Mouse (Mus musculus) T-cell, adult 2 months (primary cell): ENCODE measurements around the gene Rinl.

Source experiments
- DNase-seq: peaks from one replicate; pipeline ENCODE4 v3.0.0; 2022; ENCODE audit warnings: low spot score

The Rinl gene

DNA sequence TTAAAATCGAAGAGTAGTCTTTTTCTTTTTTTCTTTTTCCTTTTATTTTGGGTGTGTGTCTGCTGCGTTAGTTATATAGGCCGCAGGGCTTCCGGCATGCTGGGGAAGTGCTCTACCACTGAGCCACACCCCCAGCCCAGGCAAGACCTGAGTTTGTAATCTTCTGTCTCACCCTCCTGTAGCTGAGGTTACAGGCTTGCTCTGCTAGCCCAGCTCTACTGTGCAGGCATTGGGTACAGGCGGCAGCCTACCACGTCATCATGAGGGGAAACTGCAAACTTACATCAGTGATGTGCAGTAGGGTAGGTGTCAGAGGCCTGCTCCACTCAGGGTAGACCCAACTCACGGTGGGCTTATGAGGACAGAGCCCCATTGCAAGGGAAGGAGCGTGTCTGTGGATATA, 7.5 kb upstream of the Rinl start:
- DNase-seq: peak; percentile 90

- DNase-seq: no peak
Measured at GRCm38 (mm10) chr7:28785161-28785560, 3.6 kb upstream of the Rinl start.

- DNase-seq: no peak
Measured at GRCm38 (mm10) chr7:28787884-28788283, 885 bp upstream of the Rinl start.

- no peak for DNase-seq
Measured at GRCm38 (mm10) chr7:28789235-28789634, 466 bp downstream of the Rinl start.

DNA sequence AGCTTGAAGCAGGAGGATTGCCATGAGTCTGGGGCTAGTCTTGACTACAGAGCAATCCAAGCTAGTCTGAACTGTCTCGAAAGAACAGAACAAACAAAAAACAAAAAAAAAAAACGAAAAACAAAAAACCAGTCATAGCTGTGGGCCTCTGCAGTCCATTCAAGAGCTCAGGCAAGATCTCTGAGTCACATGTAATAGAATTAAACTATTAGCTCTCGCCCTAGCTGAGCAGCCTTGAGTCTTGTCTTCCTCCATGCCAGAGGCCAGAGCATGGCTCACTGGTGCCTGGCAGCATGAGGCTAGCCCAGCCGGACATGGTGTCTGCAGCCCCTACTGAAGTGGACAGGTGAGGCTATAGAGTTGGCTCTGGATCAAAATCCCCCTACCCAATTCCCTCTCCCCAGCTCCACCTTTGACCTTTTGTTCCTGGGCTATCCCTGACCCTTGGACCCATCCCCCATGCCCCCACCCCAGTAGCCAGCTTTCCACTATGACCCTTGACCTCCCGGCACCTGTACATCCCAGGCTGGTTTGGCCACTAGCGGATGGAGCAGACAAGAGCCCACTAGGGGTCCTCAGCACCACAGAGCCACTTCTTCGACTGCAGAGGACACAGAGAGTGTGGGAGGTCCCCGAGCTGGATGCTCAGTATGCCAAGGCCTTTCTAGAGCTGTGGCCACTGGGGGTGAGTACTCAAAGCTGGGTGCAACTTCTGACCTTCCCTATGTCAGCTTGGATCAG, 1.5 kb downstream of the Rinl start:
- no peak for DNase-seq

DNA sequence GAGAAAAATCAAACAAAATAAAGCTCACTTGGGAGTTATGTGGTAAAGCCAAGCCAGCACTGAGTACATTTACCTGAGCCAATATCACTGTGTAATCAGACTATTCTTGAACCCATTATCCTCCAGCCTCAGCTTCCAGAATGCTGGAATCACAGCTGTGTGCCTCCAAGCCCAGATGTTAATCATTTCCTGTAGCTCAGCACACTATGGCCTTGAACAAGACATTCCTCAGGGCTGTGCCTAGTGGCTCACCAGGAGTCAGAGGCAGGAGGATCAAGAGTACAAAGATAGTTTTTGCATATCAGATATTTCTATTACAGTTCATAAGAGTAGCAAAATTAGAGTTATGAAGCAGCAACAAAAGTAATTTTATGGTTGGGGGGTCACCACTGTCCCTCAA, 2.9 kb downstream of the Rinl start:
- DNase-seq: no peak

- peak; percentile 75 for DNase-seq
Measured at GRCm38 (mm10) chr7:28792391-28793185, 3.8 kb downstream of the Rinl start.

- no peak for DNase-seq
Measured at GRCm38 (mm10) chr7:28793834-28794233, 5.1 kb downstream of the Rinl start.

- DNase-seq: no peak
Measured at GRCm38 (mm10) chr7:28794496-28794895, 5.7 kb downstream of the Rinl start.

- no peak for DNase-seq
Measured at GRCm38 (mm10) chr7:28795832-28796231, 7.1 kb downstream of the Rinl start.

DNA sequence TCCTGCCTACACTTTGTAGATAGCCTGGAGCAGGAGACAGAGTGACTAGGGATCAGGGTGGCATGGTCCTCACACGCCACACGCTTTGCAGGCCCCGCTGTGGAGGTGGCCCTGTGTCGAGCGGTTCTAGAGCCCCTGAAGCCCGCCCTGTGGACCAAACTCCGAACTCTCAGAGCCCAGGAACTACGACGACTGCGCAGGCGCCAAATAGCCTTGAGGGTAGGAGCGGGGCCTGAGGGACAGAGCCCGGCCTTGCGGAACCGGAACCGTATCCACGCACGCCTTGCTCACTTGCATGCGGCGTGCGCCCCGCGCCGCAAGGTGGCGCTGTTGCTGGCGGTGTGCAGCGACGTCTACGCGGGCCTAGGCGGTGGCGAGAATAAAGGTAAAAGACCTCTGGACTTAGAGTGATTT, 7.8 kb downstream of the Rinl start:
- peak; percentile 72 for DNase-seq

- peak; percentile 66 for DNase-seq
Measured at GRCm38 (mm10) chr7:28799994-28800393, 11.2 kb downstream of the Rinl start.

DNA sequence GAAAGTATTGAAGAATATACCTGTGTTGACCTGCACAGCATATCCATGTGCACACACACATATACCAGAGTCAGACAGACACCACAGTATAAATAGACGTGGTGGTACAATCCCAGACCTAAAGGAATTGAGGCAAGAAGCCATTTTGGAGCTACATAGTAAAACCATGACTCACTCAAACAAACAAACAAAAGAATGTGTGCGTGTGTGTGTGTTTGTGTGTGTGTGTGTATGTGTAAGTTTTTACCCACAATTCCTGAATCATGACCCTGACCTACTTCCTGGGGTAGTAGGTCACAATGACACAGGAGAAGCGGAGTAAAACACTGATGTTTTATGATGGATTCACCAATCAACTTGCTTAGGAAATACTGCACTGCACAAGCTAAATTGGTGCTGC, 12.7 kb downstream of the Rinl start:
- DNase-seq: no peak

GRCm38 (mm10) chr7:28801901-28802670, 13.3 kb downstream of the Rinl start:
- no peak for DNase-seq

DNA sequence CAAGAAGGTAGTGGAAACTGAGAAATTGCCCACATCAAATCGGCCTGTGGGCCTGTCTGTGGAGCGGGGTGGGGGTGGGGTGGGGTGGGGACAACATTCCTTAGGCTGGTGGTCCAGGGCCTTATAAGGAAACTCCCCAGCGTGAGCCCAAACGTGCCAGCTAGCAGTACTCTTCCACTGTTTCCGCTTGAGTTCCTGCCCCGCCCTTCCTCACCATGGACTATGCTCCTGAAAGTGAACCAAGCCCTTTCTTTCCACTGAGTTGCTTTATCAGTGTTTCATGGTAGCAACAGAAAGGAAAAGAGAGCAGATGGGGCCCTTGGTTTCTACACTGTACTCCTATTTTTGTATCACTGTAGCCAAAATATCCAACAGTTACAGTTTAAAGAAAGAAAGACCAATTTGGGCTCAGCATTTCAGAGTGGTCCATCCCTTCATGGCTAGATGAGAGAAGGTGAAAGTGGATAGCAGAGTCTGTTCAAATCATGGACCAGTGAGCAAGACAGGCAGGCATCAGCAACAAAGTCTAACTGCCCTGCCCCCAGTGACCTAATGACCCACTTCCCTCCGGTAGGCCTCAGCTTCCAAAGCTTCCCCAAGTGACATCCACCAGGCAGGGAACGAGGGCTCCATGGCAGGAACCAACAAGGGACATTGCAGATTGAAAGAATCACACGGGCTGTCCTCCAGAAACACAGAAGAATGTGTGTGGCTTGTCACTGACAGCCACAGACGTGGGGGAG, 14.2 kb downstream of the Rinl start:
- no peak for DNase-seq

- DNase-seq: no peak
Measured at GRCm38 (mm10) chr7:28803756-28804155, 15.0 kb downstream of the Rinl start.

GRCm38 (mm10) chr7:28806869-28807268, 18.1 kb downstream of the Rinl start:
- DNase-seq: peak; percentile 43

- no peak for DNase-seq
Measured at GRCm38 (mm10) chr7:28807641-28808220, 19.0 kb downstream of the Rinl start.

DNA sequence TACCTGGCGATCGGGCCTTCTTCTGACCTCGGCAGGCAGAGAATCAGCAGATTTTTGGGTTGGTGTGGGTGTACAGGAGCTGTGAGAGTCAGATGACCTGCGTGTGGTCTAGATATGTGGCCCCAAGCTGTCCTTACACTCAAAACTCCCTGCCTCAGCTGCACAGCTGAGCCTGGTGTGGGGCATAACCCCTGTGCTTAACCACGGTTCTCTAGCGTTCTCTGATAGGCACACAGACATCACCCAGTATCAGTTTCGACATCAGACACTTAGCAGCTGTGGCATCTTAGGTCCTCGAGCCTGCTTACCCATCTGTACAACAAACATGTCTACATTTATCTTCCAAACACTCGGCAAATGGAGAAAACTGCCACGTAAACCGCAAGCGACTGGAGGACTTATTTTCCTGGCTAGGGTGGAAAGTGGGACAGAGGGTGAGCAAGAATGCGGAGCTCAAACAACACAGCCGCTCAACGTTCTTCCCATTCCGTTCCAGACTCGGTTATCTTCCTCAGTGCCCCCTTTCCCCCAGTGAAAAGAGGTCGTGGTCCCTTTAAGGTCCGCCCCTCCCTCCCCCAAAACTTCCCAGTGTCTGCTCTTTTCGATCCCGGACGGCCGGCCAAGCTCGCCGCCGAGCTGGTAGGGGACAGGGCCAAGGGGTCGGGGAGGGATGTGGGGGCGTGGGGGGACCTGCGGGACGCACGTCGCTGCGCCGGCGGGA, 19.6 kb downstream of the Rinl start, which contains the start of gene Hnrnpl:
TSS of gene Hnrnpl (plus strand) at position 321 of the 721 bp plus-strand sequence.
- peak; percentile 63 for DNase-seq

GRCm38 (mm10) chr7:28808957-28809393, 20.2 kb downstream of the Rinl start:
- DNase-seq: peak; percentile 92
